Mouse (Mus musculus) left cerebral cortex, adult 2 months (tissue): ENCODE results near the gene Gm4871. TPM values are rescaled to one million over a fixed set of nuclear protein-coding genes. Genes with fewer than 3 reads are reported as not detected.
"Not testable (repeated sequence)": the region's sequence is repeated elsewhere in the genome, so short reads cannot be mapped to it uniquely, and the experiment has no call there.

Source experiments
- DNase-seq, 2 experiments: peaks; one replicate each; pipeline ENCODE4 v3.0.0; 2021 to 2022; ENCODE audit warnings: low spot score in 2 of 2, mixed read lengths in 1 of 2; ENCODE audit errors: extremely low spot score in 1 of 2
- H3K27ac ChIP-seq: fragments of 200-600 bp; 2 replicates; pipeline ENCODE4 v1.8.1; 2022
- H3K4me3 ChIP-seq: fragments of 200-600 bp; 2 replicates; pipeline ENCODE4 v1.8.1; 2022
- CTCF ChIP-seq: fragments of 200-600 bp; IDR thresholded peaks from 2 replicates; pipeline ENCODE4 v1.8.1; 2022; ENCODE audit warnings: antibody characterized with exemption, mild to moderate bottlenecking, moderate library complexity
- intact Hi-C: fragments of 180-260 bp; cut with DNase I; formaldehyde crosslinking; loops from one replicate; pipeline ENCODE4 v1.15.1; 2025
- long read RNA-seq, 2 experiments: library from polyadenylated mRNA; stranded (forward); transcript quantifications; one replicate each; pipeline ENCODE4 v2.0.0; 2021; ENCODE audit warnings: borderline mapping rate in 2 of 2
- total RNA-seq, 2 experiments: library from RNA; stranded (reverse); gene quantifications; 2 replicates each; pipeline ENCODE4 v1.2.3; 2021

Gm4871 gene
- not detected for total RNA-seq
- long read RNA-seq, experiment 1, result 0 reads
- long read RNA-seq, experiment 2, result 0 reads

DNA sequence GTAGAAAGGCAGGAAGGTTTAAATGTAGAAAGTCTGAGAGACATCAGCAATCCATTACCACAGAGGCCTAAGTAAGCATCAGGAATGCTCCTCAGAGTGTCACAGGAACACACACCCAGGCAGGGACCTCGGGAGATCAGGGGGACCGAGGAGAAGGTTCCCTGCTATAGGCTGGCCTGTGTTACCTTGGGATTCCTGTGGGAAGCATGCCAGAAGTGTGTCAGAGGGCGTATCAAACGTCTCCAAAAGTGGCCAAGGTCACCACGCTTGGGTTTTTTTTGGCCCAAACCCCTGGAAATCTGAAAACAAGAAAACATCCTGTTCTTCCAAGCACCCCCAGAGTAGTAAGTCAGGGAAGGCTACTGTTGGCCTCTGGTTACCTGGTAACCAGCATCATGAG lies at the start of gene Gm4871:
Gm4871 (minus strand) TSS at position 364 of the 400 bp plus-strand sequence.
- intact Hi-C loops, DNase-seq, H3K4me3 ChIP-seq, H3K27ac ChIP-seq: not testable (repeated sequence)

DNA sequence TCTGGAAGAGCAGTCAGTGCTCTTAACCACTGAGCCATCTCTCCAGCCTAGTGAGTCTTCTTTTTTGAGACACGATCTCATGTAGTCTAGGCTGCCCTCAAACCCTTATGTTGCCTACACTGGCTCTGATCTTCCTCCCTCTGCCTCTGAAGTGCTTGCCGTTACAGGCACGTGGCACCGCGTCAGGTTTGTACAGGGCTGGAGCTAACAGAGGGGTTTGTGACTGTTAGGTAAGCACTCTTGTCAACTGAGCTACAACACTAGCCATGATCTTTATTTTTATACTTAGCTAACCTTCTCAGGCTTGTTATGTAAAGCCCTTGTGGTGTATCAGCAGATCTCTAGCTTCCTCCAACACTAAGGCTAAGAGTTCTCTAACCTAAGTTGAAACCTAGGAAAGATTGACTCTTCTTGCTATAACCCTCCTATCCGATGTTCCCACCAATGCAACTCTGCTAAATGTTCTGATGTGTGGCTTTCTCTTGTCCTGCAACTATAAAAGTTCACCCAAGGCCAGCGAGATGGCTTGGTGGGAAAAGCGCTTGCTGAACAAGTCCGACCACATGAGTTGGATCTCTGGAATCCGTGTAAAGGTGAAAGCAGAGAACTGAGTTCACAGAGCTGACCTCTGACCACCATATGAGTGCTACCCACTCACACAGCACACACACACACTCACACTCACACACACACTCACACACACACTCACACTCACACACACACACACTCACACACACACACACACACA lies 49.5 kb upstream of the Gm4871 start:
- no peak overlapping the region for H3K4me3 ChIP-seq
- DNase-seq, result no peak
- H3K27ac ChIP-seq, result no peak overlapping the region
- TF ChIP-seq CTCF, result no peak
- intact Hi-C loops, result no loop called here

DNA sequence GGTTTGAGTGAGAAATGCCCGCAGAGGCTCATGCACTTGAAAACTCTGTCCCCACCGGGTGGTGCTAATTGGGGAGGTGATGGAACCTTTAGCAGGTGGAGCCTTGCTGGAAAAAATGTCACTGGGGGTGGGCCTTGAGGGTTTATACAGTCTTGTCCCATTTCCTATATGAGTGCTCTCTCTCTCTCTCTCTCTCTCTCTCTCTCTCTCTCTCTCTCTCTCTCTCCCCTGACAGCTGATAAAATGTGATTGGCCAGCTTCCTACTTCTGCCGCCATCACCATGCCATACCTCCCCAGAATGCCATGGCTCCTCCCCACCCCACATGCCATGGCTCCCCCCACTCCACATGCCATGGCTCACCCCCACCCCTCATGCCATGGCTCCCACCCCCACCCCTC lies 42.5 kb upstream of the Gm4871 start:
- no peak for DNase-seq

DNA sequence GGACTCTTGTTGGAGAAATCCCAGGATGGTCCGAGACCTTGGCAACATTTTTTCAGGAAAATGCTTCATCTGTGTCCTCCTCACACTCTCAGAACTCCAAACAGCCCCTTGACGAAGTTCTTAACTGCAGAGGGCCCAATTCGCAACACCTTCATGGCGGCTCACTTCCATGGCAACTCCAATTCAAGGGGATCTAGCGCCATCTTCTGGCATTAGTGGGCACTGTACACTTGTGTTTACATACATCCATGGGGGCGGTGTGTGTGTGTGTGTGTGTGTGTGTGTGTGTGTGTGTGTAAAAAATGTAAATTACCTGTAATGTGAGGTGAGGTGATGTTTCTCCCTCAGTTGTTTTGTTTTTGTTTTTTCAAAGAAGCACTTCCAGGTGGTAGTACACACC lies 38.8 kb upstream of the Gm4871 start:
- intact Hi-C loops, result no loop called here
- TF ChIP-seq CTCF, result no peak; the same call in none of the 2 replicates
- DNase-seq, result no peak
- H3K27ac ChIP-seq, result no peak overlapping the region
- H3K4me3 ChIP-seq, result no peak overlapping the region

More for the DNA sequence above, 42.5 kb upstream of the Gm4871 start:
- no peak overlapping the region for H3K27ac ChIP-seq
- no peak overlapping the region for H3K4me3 ChIP-seq
- intact Hi-C loops, result no loop called here
- no peak for TF ChIP-seq CTCF

- peak; percentile 93 for TF ChIP-seq CTCF
- Histone ChIP-seq H3K27ac (no peak overlapping the region), H3K4me3 (no peak overlapping the region)
- DNase-seq, result peak; percentile 70 to 79
- intact Hi-C loops, result loop anchor here (5.0 to 10.0 kb wide), 3 partner anchors 52 to 195 kb away; no protein-coding TSS in a partner anchor
These were observed 37.2 kb upstream of the Gm4871 start for GRCm38 (mm10) chr5:145069707-145070106.

GRCm38 (mm10) chr5:145068863-145069262 lies 36.3 kb upstream of the Gm4871 start:
- intact Hi-C loops, result loop anchor here (5.0 to 10.0 kb wide), 3 partner anchors 52 to 194 kb away; no protein-coding TSS in a partner anchor
- DNase-seq, result no peak
- no peak overlapping the region for H3K4me3 ChIP-seq
- no peak overlapping the region for H3K27ac ChIP-seq
- TF ChIP-seq CTCF, result no peak

DNA sequence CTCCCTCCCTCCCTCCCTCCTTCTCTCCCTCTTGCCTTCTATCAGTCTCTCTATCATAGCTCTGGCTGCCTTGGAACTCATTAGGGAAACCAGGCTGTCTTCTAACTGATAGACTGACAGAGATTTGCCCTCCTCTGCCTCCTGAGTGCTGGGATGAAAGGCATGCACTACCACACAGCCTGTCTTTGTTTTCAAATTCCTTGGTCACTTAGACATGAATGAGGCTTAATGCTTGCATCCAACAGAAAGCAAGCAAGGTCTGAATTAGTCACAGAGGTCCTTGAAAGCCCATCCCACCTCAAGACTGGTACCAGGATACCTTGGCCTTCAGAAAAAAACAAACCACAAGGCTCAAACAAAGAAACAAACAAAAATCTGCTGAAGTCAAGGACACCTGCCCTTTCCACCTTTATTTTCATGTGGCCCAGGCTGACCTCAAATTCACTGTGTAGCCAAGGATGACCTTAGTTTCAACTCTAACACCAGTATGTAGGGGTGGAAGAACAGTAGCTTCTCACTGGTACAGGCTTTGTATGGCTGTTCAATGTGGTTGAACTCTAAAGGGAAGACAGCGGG lies 32.3 kb upstream of the Gm4871 start:
- H3K4me3 ChIP-seq, result no peak overlapping the region
- no peak for TF ChIP-seq CTCF
- DNase-seq, result no peak
- H3K27ac ChIP-seq, result no peak overlapping the region
- intact Hi-C loops, result loop anchor here (5.0 to 10.0 kb wide), 3 partner anchors 48 to 190 kb away; no protein-coding TSS in a partner anchor

GRCm38 (mm10) chr5:145059524-145059923 lies 27.0 kb upstream of the Gm4871 start:
- H3K4me3 ChIP-seq, result no peak overlapping the region
- intact Hi-C loops, result no loop called here
- DNase-seq, result no peak
- H3K27ac ChIP-seq, result no peak overlapping the region
- no peak for TF ChIP-seq CTCF

- DNase-seq, result no peak
- intact Hi-C loops, result no loop called here
- Histone ChIP-seq H3K4me3 (no peak overlapping the region), H3K27ac (no peak overlapping the region)
- TF ChIP-seq CTCF, result no peak; the same call in 1 of the 2 replicates
These were observed 26.2 kb upstream of the Gm4871 start for GRCm38 (mm10) chr5:145058722-145059121.

DNA sequence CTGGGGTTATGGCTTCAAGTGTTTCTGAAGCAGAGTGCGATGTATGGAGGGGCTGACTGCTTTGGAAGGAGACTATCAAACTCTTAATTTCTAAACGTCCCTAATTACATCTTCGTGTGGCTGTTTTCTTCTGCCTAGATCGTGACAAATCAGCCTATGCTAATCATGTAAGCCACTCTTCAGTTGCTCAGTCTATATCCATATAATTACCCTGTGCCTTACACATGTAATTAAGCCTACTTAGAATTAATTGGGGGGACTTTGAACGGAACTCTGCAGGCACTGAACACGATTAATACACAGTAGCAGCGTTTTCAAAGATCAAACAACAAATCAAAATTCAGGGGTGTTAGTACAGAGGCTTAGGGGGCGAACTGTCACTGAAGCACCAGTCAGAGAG lies 25.4 kb upstream of the Gm4871 start:
- Histone ChIP-seq H3K27ac (no peak overlapping the region), H3K4me3 (no peak overlapping the region)
- intact Hi-C loops, result no loop called here
- no peak for TF ChIP-seq CTCF
- DNase-seq, result no peak

DNA sequence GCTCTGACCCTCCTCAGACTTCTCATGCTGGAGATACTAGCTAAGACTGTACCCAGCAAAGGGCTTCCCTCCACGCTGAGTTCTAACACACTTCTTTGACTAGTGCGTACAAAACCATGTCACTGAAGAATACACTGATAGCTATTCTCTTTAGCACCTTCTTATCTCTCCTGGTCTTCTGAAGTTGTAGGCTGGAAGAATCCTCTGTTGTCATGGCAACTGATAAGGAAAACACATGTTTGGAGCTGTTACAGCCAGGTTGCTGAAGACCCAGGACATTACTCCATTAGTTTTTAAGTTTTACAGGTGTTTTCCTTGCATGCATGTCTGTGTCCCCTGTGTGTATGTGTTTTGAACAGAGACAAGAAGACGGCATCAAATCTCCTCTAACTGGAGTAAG lies 21.6 kb upstream of the Gm4871 start:
- H3K27ac ChIP-seq, DNase-seq, H3K4me3 ChIP-seq, intact Hi-C loops: not testable (repeated sequence)

GRCm38 (mm10) chr5:145042690-145043089 lies 10.1 kb upstream of the Gm4871 start, which contains the start of gene 1700018F24Rik:
Gene 1700018F24Rik (plus strand): TSS chr5:145042990.
- intact Hi-C loops, H3K4me3 ChIP-seq, DNase-seq, H3K27ac ChIP-seq: not testable (repeated sequence)
